Mouse (Mus musculus) cortical plate, adult 2 months (tissue): ENCODE results near the gene Cemip2.

Experiments
- CTCF ChIP-seq: fragments of 200-500 bp; IDR thresholded peaks from 2 replicates; pipeline ENCODE4 v1.5.1; 2011; ENCODE audit warnings: mild to moderate bottlenecking, control low read depth, low read length; ENCODE audit not compliant: insufficient read depth; ENCODE audit errors: extremely low read depth
- POLR2A ChIP-seq: fragments of 200-500 bp; IDR thresholded peaks from 2 replicates; pipeline ENCODE4 v1.6.1; 2011; ENCODE audit warnings: mild to moderate bottlenecking, low read length, control low read depth; ENCODE audit not compliant: insufficient read depth; ENCODE audit errors: extremely low read depth

GRCm38 (mm10) chr19:21791826-21792225 lies 13.7 kb downstream of the Cemip2 start:
- no peak for TF ChIP-seq POLR2A
- no peak for TF ChIP-seq CTCF
